Mouse (Mus musculus) cerebellum, adult 2 months (tissue): ENCODE data around the gene Fhod1. TPM values are rescaled to one million over a fixed set of nuclear protein-coding genes. Genes with fewer than 3 reads are reported as not detected.
A peak's percentile ranks its signal among the peaks of the same experiment; 100 is the strongest.

Source experiments
- DNase-seq, 2 experiments: peaks; one replicate each; pipeline ENCODE4 v3.0.0; 2021
- H3K27ac ChIP-seq: fragments of 200-500 bp; 2 replicates; pipeline ENCODE4 v1.5.1; 2012; ENCODE audit warnings: low read length, control low read depth, inconsistent platforms; ENCODE audit not compliant: insufficient read depth
- H3K27me3 ChIP-seq: fragments of 200-500 bp; 2 replicates; pipeline ENCODE4 v1.6.1; 2012; ENCODE audit warnings: inconsistent platforms, mild to moderate bottlenecking, low read length, moderate library complexity; ENCODE audit not compliant: control insufficient read depth, insufficient read depth
- H3K4me1 ChIP-seq: fragments of 200-500 bp; 2 replicates; pipeline ENCODE4 v1.6.1; 2011; ENCODE audit warnings: low read length; ENCODE audit not compliant: control insufficient read depth, insufficient read depth
- H3K4me3 ChIP-seq: fragments of 200-500 bp; replicated peaks from 2 replicates; pipeline ENCODE3; 2011; ENCODE audit warnings: mild to moderate bottlenecking, low read depth, low read length, control low read depth; ENCODE audit not compliant: insufficient read depth
- CTCF ChIP-seq: fragments of 200-500 bp; IDR thresholded peaks from 2 replicates; pipeline ENCODE4 v1.5.1; 2011; ENCODE audit warnings: low read depth, mild to moderate bottlenecking, control low read depth, low read length, moderate library complexity, borderline replicate concordance; ENCODE audit not compliant: insufficient read depth
- POLR2A ChIP-seq: fragments of 200-500 bp; IDR thresholded peaks from 2 replicates; pipeline ENCODE4 v1.6.1; 2011; ENCODE audit warnings: low read length, control low read depth, borderline replicate concordance; ENCODE audit not compliant: insufficient read depth
- whole genome bisulfite sequencing: fragments of 180-500 bp; shearing (Covaris S2); methylation state at CpG from one replicate; pipeline ENCODE4 v1.1.7; 2018; 5-methylcytosine and 5-hydroxymethylcytosine counted together
- polyA plus RNA-seq: library from polyadenylated mRNA; depleted of rRNA; stranded (reverse); fragments of >200 nt; gene quantifications from 2 replicates; pipeline ENCODE4 v1.2.3, GENCODE M21; 2012

The Fhod1 gene
- polyA plus RNA-seq, 1 experiment: 4.0 TPM

DNA sequence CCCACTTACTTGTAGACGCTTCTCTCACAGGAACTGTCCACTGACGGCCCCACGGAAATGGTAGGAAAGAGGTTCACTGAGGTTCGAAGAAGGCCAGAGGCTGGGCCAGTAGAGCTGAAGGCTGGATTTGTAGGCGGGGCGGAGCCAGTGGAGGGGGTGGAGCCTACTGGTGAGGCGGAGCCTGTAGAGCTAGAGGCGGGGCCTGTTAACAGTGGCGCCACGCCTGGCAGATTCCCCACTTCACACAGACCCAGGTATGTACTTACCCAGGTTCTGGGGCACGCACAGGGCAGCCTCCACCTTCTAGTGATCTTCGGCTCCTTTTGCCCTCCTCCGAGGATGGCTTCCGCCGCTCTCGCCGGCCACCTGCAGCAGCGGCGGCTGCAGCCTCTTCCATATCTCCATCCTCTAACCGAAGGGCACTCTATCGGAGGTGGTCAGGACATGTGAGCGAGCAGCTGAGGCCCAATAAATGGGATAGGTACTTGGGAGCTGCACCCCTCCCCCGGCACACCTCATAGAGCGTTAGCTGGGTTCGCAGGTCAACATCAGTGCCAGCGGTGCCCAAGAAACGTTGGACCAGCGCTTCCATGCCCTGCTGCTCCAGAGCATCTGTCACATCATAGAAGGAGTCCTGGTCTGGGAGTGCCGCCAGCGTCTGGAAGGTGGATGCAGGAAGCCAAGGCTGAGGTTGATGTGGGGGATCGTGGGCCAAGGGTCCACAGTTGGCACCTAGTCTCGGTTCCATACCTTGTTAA, 11.2 kb downstream of the Fhod1 start:
- WGBS: 55% methylated on average over 32 of the region's 32 CpGs

DNA sequence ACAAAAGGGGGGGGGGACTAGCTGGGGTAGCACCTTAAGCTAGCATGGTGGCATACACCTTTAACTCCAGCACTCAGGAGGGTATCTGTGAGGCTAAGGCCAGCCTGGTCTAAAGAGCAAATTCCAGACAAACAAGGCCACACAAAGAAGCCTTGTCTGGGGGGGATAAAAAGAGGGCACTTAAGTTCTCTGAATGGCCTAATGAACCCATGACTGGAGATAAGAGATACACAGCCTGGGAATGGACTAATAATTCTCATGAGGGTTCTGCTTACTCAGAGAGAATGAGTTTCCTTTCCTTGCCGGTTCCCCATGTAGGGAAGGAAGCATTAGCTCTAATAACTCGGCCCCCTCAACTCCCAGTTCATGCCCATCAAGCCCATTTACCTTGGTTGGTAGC, 15.2 kb downstream of the Fhod1 start:
- no peak for TF ChIP-seq CTCF
- no peak for TF ChIP-seq POLR2A
- 80% methylated on average over 2 of the region's 2 CpGs for WGBS

More for the DNA sequence above, 11.2 kb downstream of the Fhod1 start:
- TF ChIP-seq POLR2A (no peak), CTCF (no peak)
- H3K27me3 ChIP-seq: no peaks in the 10 kb centered on the region
- no peak overlapping the region for H3K4me3 ChIP-seq
- no peak overlapping the region for H3K27ac ChIP-seq
- peak in 1 of 2 experiments; percentile 8 for DNase-seq
- H3K4me1 ChIP-seq: no peaks in the 10 kb centered on the region

DNA sequence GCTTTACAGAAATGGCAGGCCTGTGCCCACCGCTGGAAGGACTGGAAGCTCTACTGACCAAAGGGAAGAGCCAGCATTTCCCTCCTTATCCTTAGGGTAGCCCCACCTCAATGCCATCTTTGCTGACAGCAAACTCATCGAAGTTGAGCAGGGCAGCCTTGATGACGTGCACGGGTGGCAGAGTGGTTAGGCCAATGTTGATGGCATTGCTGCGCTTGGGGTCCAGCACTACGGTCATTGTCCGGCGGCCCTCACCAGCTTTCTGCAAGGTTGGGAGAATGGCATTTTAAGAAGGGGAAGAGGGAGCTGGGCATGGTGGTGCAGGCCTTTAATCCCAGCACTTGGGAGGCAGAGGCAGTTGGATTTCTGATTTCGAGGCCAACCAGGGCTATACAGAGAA, 15.8 kb downstream of the Fhod1 start:
- no peak for DNase-seq
- WGBS: 91% methylated on average over 9 of the region's 9 CpGs
- H3K27ac ChIP-seq: no peak overlapping the region
- TF ChIP-seq CTCF (no peak), POLR2A (no peak)
- H3K27me3 ChIP-seq: no peaks in the 10 kb centered on the region
- peaks cover 3% of the 10 kb centered on the region; the same call in 1 of the 2 replicates for H3K4me1 ChIP-seq
- H3K4me3 ChIP-seq: no peak overlapping the region

More for the DNA sequence above, 15.2 kb downstream of the Fhod1 start:
- Histone ChIP-seq H3K27me3 (no peaks in the 10 kb centered on the region), H3K27ac (no peak overlapping the region), H3K4me1 (peaks cover under 1% of the 10 kb centered on the region; the same call in 1 of the 2 replicates), H3K4me3 (no peak overlapping the region)
- DNase-seq: no peak

DNA sequence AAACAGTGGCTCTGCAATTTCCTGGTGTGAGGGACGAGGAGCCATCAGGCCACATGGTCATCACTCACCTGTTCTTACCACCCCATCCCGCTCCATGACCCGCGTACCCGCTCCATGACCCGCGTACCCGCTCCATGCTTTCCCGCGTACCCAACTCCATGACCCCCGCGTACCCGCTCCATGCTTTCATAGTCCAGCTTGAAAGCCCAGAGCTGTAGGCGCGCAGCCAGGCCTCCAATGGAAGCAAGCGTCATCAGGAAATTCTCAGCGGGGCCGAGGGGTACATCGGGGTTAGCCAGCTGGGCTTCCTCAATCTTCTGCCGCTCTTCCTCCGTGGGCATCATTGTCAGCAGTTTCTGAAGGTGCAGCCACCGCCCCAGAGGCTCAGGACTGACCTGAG, 16.3 kb downstream of the Fhod1 start:
- Histone ChIP-seq H3K4me3 (no peak overlapping the region), H3K27ac (no peak overlapping the region), H3K4me1 (peaks cover 3% of the 10 kb centered on the region; the same call in 1 of the 2 replicates), H3K27me3 (no peaks in the 10 kb centered on the region)
- DNase-seq: peak in 1 of 2 experiments; percentile 3
- WGBS: 92% methylated on average over 22 of the region's 22 CpGs
- no peak for TF ChIP-seq CTCF
- no peak for TF ChIP-seq POLR2A

DNA sequence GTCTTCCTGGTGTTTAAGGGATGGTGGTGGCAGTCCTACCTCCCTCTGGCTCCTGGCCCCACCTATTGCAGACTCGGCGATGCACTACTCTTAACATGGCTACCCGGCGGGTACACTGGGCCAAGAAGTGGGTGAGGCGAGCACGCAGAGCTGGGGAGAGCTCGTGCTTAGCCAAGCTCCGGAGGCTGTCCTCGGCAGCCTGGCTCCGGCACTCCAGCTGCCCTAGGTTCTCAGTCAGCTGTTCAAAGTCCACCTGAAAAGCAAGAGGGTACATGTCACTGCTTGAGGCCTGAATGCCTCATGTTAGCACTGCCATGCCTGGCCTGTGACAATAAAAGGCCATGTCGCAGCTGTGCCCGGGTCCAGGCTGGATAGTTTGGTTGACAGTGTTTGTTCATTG, 17.4 kb downstream of the Fhod1 start:
- no peak overlapping the region for H3K27ac ChIP-seq
- TF ChIP-seq POLR2A (no peak), CTCF (no peak)
- no peak overlapping the region for H3K4me3 ChIP-seq
- no peaks in the 10 kb centered on the region for H3K27me3 ChIP-seq
- peaks cover 3% of the 10 kb centered on the region; the same call in 1 of the 2 replicates for H3K4me1 ChIP-seq
- WGBS: 86% methylated on average over 12 of the region's 12 CpGs
- DNase-seq: no peak

DNA sequence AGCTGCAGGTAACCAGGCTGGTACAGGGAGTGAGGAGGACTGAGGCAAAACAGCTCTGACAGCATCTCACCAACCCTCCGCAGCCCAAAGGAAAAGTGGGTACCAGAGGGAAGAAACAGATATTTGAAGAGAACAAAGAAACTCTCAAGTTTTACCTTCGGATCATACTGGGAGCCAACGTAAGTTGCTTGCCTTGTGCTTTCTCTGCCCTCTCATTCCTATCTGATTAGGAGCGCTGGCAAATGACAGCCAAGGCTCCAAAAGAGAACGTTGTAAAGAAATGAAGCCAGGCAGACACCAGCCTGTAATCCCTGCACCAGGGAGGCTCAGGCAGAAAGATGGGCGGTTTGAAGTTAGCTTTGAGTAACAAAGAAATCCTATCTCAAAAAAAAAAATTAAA, 20.8 kb downstream of the Fhod1 start:
- TF ChIP-seq CTCF: no peak
- Histone ChIP-seq H3K4me3 (peak overlapping the region; percentile 83), H3K4me1 (peaks cover 3% of the 10 kb centered on the region; the same call in 1 of the 2 replicates), H3K27me3 (no peaks in the 10 kb centered on the region), H3K27ac (no peak overlapping the region)
- WGBS: 26% methylated on average over 6 of the region's 6 CpGs
- peak in 1 of 2 experiments; percentile 20 for DNase-seq

DNA sequence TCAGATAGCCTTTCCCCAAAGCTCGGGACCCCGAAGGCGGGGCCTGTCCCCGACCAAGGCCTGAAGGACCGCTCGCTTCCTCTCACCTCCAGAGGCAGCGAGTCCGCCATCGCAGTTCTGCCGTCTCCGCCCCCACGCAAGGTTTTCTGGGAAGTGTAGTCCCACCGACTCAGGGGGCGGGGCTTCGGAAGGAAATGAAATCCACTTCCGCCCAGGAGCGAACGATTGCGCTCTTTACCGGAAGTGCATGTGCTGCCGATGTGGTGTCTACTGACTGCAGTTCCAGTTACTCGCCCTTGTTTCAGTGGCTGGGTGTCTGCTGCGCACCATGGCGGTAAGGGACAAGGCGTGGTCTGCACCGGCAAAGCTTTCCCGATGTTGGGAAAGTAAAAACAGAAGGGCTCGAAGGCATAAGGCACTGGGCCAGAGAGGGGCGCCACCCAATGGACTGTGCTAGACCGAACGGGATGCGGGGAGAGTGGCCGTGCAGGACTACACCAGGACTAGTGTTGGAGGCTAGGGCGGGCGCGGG, 21.5 kb downstream of the Fhod1 start, which contains the start of the genes Lrrc29 and Tmem208:
Gene Lrrc29 (minus strand): TSS at position 138 of the 532 bp plus-strand sequence.
Gene Tmem208 (plus strand): TSS at position 214 of the 532 bp plus-strand sequence.
- WGBS: under 1% methylated on average over 36 of the region's 36 CpGs
- peak; percentile 97 for DNase-seq
- H3K27ac ChIP-seq: peak within 1 kb of the TSS; percentile 58; the same call in 1 of the 2 replicates
- TF ChIP-seq CTCF (peak; percentile 53; the same call in 1 of the 2 replicates), POLR2A (peak; percentile 90)
- peak within 1 kb of the TSS; percentile 83 for H3K4me3 ChIP-seq
- no peaks in the 10 kb centered on the region for H3K27me3 ChIP-seq
- peaks cover 3% of the 10 kb centered on the region; the same call in 1 of the 2 replicates for H3K4me1 ChIP-seq
